Mouse (Mus musculus) liver, embryonic 14.5 days (tissue): ENCODE data around the gene Nbl1.

Source experiments
- CTCF ChIP-seq: IDR thresholded peaks from 2 replicates; pipeline ENCODE4 v1.5.1; 2016; ENCODE audit warnings: antibody characterized with exemption, low read depth, control low read depth
- EP300 ChIP-seq: IDR thresholded peaks from 2 replicates; pipeline ENCODE4 v1.6.1; 2016; ENCODE audit warnings: antibody characterized with exemption, low read depth

- TF ChIP-seq EP300 (no peak), CTCF (no peak)
Measured at GRCm38 (mm10) chr4:139057291-139057690, 35.5 kb downstream of the Nbl1 start.
